Mouse (Mus musculus): ENCODE data around the gene Mpi. TPM values are rescaled to one million over a fixed set of nuclear protein-coding genes. Genes with fewer than 3 reads are reported as not detected.

The Mpi gene
- total and polyA plus RNA-seq, 2 experiments from 2014 or later, result 97.7 to 130 TPM

DNA sequence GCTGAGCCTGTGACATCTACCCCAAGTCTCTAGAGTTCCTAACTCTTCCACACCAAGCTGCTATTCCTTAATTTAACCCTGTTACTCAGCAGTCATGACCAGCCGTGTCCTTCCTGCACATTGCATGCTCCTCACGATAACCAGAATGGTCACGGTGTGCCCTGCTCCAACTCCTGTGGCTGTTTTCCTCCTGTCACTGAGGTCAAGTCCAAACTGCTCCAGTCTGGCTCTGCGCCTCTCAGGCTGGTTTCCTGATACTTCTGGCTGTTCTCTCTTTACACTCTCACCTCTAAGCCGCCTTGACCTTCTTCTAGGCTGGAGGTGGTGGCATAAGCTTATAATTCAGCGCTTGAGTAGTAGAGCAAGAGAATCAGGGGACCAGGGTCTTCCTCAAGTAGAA, 15.9 kb upstream of the Mpi start:
- Histone ChIP-seq H3K36me3 (replicated peaks; ENCODE audit: control insufficient read depth, insufficient read depth, low read length) (peaks cover 23% of the 10 kb centered on the region), H3K9me3 (replicated peaks; ENCODE audit: control insufficient read depth, low read length) (no peaks in the 10 kb centered on the region), H3K4me2 (ENCODE audit: low read depth, low read length) (no peak overlapping the region), H3K27ac (ENCODE audit: low read depth) (no peak overlapping the region), H3K4me1 (ENCODE audit: control insufficient read depth, insufficient read depth) (0 out of 2 replicates have a peak, but pooled peaks cover 16% of the 10 kb centered on the region), H3K27me3 (ENCODE audit: control insufficient read depth, insufficient read depth, low read length) (no peaks in the 10 kb centered on the region), H3K4me3 (ENCODE audit: low read depth, low read length) (no peak overlapping the region), H3K9ac (replicated peaks; ENCODE audit: low read depth, low read length) (no peak overlapping the region)
- no peak for DNase-seq (ENCODE audit: low spot score)
- no peak for ATAC-seq (ENCODE audit: insufficient read depth, low read depth)
- WGBS, result 73% methylated on average over 6 of the region's 6 CpGs
- no peak for TF ChIP-seq EP300 (IDR thresholded peaks at IDR 0.05; ENCODE audit: low read depth)
- TF ChIP-seq CTCF (IDR thresholded peaks at IDR 0.05; ENCODE audit: low read depth), result no peak

DNA sequence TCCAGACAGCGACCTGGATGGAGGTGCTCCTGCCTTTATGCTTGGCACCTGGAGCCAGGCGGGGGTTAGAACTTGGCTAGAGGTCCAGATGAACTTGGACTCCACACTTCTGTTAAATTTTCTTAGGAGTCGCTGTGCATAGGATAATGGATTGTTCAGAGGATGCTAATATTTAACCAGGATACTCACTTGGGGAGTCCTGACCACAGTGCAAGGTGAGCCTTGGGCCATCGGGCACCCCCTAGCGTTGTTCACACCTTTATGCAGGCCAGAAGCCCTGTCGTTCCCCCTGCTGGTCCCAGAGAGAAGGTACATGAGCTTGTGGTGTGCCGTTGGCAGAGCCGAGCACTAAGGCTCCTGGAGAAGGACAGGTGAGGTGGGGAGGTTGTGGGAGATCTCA, 14.3 kb upstream of the Mpi start:
- no peak overlapping the region for H3K27ac ChIP-seq (ENCODE audit: low read depth)

DNA sequence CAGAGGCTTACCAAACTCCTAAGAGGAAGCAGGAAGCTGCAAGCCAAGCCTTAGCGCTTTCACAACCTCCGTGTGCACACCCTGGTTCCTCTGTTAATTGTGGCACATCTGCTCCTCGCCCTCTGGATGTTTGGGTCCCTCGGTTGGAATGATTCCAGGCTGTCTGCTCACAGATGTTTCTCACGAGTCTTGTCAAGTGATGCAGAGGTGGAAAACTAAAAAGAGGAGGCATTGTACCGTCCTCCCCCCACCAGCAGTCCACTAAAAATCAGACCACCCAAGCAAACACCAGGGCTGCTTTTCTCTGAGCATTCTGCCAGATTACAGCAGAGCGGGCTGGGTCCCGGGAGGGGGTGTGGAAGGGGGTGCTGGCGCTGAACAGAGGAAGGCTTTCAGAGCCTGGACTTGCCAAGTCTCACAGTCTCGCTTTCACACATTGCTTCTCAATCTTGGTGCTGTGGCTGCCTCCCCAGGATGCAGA, 13.2 kb upstream of the Mpi start:
- Histone ChIP-seq H3K27ac (ENCODE audit: low read depth) (peak overlapping the region; percentile 36), H3K4me1 (ENCODE audit: control insufficient read depth, insufficient read depth) (peaks cover 38% of the 10 kb centered on the region), H3K4me3 (ENCODE audit: low read depth, low read length) (no peak overlapping the region), H3K4me2 (ENCODE audit: low read depth, low read length) (peak overlapping the region; percentile 30; the same call in 1 of the 2 replicates), H3K36me3 (replicated peaks; ENCODE audit: control insufficient read depth, insufficient read depth, low read length) (peaks cover 18% of the 10 kb centered on the region), H3K27me3 (ENCODE audit: control insufficient read depth, insufficient read depth, low read length) (no peaks in the 10 kb centered on the region), H3K9ac (replicated peaks; ENCODE audit: low read depth, low read length) (no peak overlapping the region), H3K9me3 (replicated peaks; ENCODE audit: control insufficient read depth, low read length) (no peaks in the 10 kb centered on the region)
- no peak for ATAC-seq (ENCODE audit: insufficient read depth, low read depth)
- 25% methylated on average over 10 of the region's 10 CpGs for WGBS
- peak; percentile 30 for DNase-seq (ENCODE audit: low spot score)
- no peak for TF ChIP-seq EP300 (IDR thresholded peaks at IDR 0.05; ENCODE audit: low read depth)
- no peak for TF ChIP-seq CTCF (IDR thresholded peaks at IDR 0.05; ENCODE audit: low read depth)

More for the DNA sequence above, 14.3 kb upstream of the Mpi start:
- no peak for DNase-seq (ENCODE audit: low spot score)
- TF ChIP-seq EP300 (IDR thresholded peaks at IDR 0.05; ENCODE audit: low read depth) (no peak), CTCF (IDR thresholded peaks at IDR 0.05; ENCODE audit: low read depth) (peak; percentile 32; the same call in 1 of the 2 replicates)
- no peaks in the 10 kb centered on the region for H3K27me3 ChIP-seq (ENCODE audit: control insufficient read depth, insufficient read depth, low read length)
- H3K36me3 ChIP-seq (replicated peaks; ENCODE audit: control insufficient read depth, insufficient read depth, low read length), result peaks cover 18% of the 10 kb centered on the region
- ATAC-seq (ENCODE audit: insufficient read depth, low read depth), result no peak
- H3K4me2 ChIP-seq (ENCODE audit: low read depth, low read length), result no peak overlapping the region
- no peak overlapping the region for H3K4me3 ChIP-seq (ENCODE audit: low read depth, low read length)
- whole genome bisulfite sequencing, result 59% methylated on average over 8 of the region's 8 CpGs
- H3K4me1 ChIP-seq (ENCODE audit: control insufficient read depth, insufficient read depth), result peaks cover 31% of the 10 kb centered on the region
- H3K9ac ChIP-seq (replicated peaks; ENCODE audit: low read depth, low read length), result no peak overlapping the region
- H3K9me3 ChIP-seq (replicated peaks; ENCODE audit: control insufficient read depth, low read length), result no peaks in the 10 kb centered on the region

DNA sequence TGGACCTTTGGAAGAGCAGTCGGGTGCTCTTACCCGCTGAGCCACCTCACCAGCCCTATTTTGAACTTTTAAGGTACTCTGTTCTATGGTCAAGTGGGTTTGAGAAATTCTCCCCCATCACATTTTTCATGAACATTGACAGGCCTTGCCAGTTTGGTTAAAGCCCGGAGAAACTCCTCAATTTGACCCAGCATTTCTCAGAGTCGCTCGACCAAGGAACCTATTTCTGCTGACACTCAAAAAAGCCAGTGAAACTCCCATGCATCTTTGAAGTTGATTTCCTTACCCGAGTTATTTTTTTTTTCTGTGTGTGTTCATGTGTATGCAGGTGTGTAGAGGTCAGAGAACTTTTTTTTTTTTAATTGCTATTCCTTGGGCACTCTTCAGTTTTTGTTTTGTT, 12.0 kb upstream of the Mpi start:
- Histone ChIP-seq H3K27me3 (ENCODE audit: control insufficient read depth, insufficient read depth, low read length) (no peaks in the 10 kb centered on the region), H3K4me2 (ENCODE audit: low read depth, low read length) (no peak overlapping the region), H3K4me1 (ENCODE audit: control insufficient read depth, insufficient read depth) (peaks cover 43% of the 10 kb centered on the region), H3K9ac (replicated peaks; ENCODE audit: low read depth, low read length) (no peak overlapping the region), H3K4me3 (ENCODE audit: low read depth, low read length) (no peak overlapping the region), H3K27ac (ENCODE audit: low read depth) (no peak overlapping the region), H3K36me3 (replicated peaks; ENCODE audit: control insufficient read depth, insufficient read depth, low read length) (peaks cover 18% of the 10 kb centered on the region; the same call in 1 of the 2 replicates), H3K9me3 (replicated peaks; ENCODE audit: control insufficient read depth, low read length) (no peaks in the 10 kb centered on the region)
- TF ChIP-seq EP300 (IDR thresholded peaks at IDR 0.05; ENCODE audit: low read depth), result no peak
- no peak for TF ChIP-seq CTCF (IDR thresholded peaks at IDR 0.05; ENCODE audit: low read depth)
- ATAC-seq (ENCODE audit: insufficient read depth, low read depth) (no peak), DNase-seq (ENCODE audit: low spot score) (no peak)
- WGBS, result 89% methylated on average over 6 of the region's 6 CpGs

DNA sequence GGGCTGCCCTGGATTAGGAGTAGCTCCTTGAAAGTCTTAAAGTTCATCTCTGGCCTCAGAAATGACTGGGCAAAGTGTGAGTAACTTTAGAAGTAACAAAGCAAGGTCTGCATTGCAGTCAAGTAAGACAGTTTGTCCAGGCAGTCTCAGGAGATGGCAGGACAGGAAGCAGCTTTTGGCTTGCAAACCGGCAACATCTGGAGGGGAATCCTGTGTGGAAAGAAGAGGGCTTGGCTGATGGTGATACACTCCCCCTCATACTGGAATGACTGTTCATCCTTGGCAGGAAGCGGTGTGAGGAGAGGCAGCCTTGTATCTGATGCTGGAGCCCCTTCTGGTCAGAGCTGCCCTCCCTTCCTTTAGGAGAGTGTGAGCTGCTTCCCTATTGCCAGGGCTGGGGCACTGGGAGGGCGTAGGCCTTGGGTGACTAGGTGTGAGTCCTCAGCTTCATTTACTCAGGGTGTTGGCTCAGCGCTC, 10.4 kb upstream of the Mpi start:
- TF ChIP-seq EP300 (IDR thresholded peaks at IDR 0.05; ENCODE audit: low read depth) (peak; percentile 80), CTCF (IDR thresholded peaks at IDR 0.05; ENCODE audit: low read depth) (no peak)
- peaks cover 1% of the 10 kb centered on the region; the same call in 1 of the 2 replicates for H3K36me3 ChIP-seq (replicated peaks; ENCODE audit: control insufficient read depth, insufficient read depth, low read length)
- H3K9me3 ChIP-seq (replicated peaks; ENCODE audit: control insufficient read depth, low read length), result no peaks in the 10 kb centered on the region
- peak; percentile 79 for DNase-seq (ENCODE audit: low spot score)
- no peaks in the 10 kb centered on the region for H3K27me3 ChIP-seq (ENCODE audit: control insufficient read depth, insufficient read depth, low read length)
- peaks cover 43% of the 10 kb centered on the region for H3K4me1 ChIP-seq (ENCODE audit: control insufficient read depth, insufficient read depth)
- no peak overlapping the region for H3K4me3 ChIP-seq (ENCODE audit: low read depth, low read length)
- 50% methylated on average over 4 of the region's 4 CpGs for WGBS
- ATAC-seq (ENCODE audit: insufficient read depth, low read depth), result peak; percentile 22; the same call in 1 of the 2 replicates
- H3K27ac ChIP-seq (ENCODE audit: low read depth), result peak overlapping the region; percentile 78
- H3K4me2 ChIP-seq (ENCODE audit: low read depth, low read length), result peak overlapping the region; percentile 81
- 0 out of 2 replicates have a peak overlapping the region, but pooled peaks have one; percentile 11 for H3K9ac ChIP-seq (replicated peaks; ENCODE audit: low read depth, low read length)

DNA sequence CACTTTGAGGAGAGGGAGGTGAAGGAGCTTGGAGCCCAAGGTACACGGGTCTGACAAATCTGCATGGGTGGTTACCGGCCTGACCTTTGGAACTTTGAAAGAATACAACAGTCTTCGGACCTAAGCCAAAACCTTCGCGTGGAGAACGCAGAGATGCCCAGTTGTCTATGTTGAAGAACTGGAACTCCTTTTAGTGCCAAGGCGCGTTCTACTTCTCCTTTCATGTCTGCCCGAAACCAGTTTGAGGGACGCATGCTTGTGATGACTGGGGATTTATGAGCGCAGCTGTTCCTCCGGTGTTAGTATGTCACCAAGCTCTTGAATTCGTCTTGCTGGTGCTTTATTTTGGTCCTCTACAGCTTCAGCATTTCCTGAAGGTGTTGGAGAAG, 9.1 kb upstream of the Mpi start:
- TF ChIP-seq EP300 (IDR thresholded peaks at IDR 0.05; ENCODE audit: low read depth) (no peak), CTCF (IDR thresholded peaks at IDR 0.05; ENCODE audit: low read depth) (no peak)
- Histone ChIP-seq H3K4me3 (ENCODE audit: low read depth, low read length) (peak overlapping the region; percentile 69), H3K36me3 (replicated peaks; ENCODE audit: control insufficient read depth, insufficient read depth, low read length) (no peaks in the 10 kb centered on the region), H3K4me1 (ENCODE audit: control insufficient read depth, insufficient read depth) (peaks cover 43% of the 10 kb centered on the region), H3K9ac (replicated peaks; ENCODE audit: low read depth, low read length) (0 out of 2 replicates have a peak overlapping the region, but pooled peaks have one; percentile 11), H3K27me3 (ENCODE audit: control insufficient read depth, insufficient read depth, low read length) (no peaks in the 10 kb centered on the region), H3K9me3 (replicated peaks; ENCODE audit: control insufficient read depth, low read length) (no peaks in the 10 kb centered on the region), H3K4me2 (ENCODE audit: low read depth, low read length) (peak overlapping the region; percentile 81), H3K27ac (ENCODE audit: low read depth) (0 out of 2 replicates have a peak overlapping the region, but pooled peaks have one; percentile 32)
- 70% methylated on average over 13 of the region's 13 CpGs for WGBS
- ATAC-seq (ENCODE audit: insufficient read depth, low read depth), result no peak
- no peak for DNase-seq (ENCODE audit: low spot score)
